Mouse (Mus musculus) testis, postnatal 10 days (tissue): ENCODE results near the gene Fubp1.

Source experiments
- DNase-seq: peaks from one replicate; pipeline ENCODE4 v3.0.0; 2021; ENCODE audit warnings: low spot score

Gene Fubp1

DNA sequence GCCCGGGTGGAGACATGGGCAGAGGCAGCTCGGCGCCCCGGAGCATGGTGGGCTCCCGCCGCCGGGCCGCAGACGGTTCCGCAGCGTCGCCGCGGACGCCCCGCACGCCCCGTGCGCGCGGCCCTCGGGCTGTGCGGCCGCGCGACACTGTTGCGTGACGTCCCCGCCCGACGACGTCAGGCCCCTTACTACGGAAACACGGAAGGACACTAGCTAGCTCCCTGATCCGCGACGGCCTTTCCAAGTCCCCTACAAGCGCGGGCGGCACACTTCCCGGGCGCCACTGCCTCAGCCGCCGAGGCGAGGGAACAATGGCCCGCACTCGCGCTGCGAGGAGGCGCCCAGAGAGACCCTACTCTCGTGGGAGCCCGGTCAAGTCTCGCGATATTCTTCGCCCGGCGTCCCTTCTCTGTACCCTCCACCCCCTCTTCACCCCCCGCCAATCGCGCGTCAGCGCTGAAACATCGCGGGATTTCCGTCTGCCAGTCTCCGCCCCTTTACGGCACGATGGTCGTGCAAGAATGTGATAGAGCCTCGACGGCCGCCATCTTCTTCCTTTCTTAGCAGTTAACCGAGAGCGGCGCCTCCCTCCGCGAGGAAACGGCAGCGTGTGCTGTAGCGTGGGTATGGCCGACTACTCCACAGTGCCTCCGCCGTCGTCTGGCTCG is at the start of gene Fubp1, which contains the start of gene Dnajb4:
Gene Fubp1, plus strand, starts transcription at position 456 of the 668 bp plus-strand sequence.
Gene Dnajb4, minus strand, starts transcription at position 336 of the 668 bp plus-strand sequence.
- peak; percentile 100 for DNase-seq

- DNase-seq, result no peak
Observed at GRCm38 (mm10) chr3:152160607-152161006, 49.6 kb upstream of the Fubp1 start.

GRCm38 (mm10) chr3:152163320-152163719 is 46.9 kb upstream of the Fubp1 start:
- no peak for DNase-seq

DNA sequence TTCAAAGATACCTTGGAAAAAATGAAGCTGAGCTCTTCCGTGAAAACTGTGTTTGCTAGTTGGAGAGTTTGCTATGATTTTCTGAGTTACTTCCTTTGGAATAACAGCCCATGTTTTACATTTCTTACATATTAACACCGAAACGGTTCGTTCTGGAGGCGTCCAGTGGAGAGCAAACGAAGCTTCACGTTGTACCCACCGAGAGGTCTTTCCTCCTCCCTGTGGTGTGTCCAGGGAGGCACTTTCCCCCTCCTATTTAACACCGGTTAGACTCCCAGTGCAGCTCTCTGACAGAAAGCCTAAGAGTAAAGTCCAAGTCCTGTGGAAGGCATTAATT is 45.2 kb upstream of the Fubp1 start:
- no peak for DNase-seq

- DNase-seq, result peak; percentile 49
Observed at GRCm38 (mm10) chr3:152165351-152166098, 44.7 kb upstream of the Fubp1 start.

DNA sequence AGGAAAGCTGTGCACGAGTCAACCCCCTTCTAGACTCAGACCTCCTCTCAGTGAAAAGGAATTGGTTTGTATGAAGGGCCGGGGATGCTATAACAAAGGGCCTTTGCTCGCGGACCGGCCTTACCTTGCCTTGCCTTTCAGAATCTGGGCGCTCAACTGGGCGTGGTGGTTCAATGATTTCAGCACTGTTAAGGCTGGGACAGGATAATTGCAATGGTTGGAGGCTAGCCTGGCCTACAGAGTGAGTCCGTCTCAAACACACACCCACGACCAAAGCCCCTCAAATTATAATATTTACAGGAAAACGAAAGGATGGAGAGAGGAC is 44.2 kb upstream of the Fubp1 start, which contains the start of gene Gipc2:
Gene Gipc2, minus strand, starts transcription at position 132 of the 325 bp plus-strand sequence.
- DNase-seq, result no peak

GRCm38 (mm10) chr3:152166699-152167451 is 43.3 kb upstream of the Fubp1 start:
- DNase-seq, result no peak

DNA sequence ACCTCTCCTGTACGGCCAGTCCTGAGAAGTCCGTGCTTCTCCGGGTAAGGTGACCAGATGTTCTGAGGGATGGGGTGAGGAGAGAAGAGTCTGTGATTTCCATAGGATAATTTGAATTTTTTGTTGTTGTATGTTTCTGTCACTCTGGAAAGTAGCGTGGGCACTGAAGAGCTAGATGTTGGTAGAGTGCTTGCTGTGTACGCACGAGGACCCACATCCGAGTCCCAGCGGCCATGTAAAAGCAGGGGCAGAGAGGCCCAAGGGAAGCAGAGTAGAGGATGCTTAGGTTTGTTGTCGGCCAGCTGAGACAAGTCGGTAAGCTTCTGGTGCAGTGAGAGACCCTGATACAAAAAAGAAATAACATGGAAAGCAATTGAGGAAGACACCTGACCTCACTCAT is 42.2 kb upstream of the Fubp1 start:
- no peak for DNase-seq

GRCm38 (mm10) chr3:152170407-152170806 is 39.8 kb upstream of the Fubp1 start:
- DNase-seq, result peak; percentile 5

DNA sequence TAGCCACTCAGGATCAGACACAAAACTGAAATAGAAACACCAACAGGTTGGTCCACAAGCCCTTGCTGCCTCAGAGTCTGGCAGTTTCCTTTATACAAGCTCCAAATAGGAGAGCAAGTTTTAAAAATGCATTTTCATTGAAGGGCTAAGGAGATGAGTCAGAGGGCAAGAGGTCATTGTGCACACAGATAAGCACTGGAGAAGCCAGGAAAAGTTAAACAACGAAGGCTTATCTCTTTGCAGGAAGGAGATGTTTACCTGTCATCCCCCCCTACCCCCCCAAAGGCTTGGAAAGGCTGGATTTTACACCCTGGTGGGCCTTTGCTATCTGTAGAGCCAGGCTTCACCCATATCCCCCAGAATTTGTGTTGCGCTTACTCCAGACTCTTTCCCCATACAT is 39.0 kb upstream of the Fubp1 start:
- peak; percentile 7 for DNase-seq

DNA sequence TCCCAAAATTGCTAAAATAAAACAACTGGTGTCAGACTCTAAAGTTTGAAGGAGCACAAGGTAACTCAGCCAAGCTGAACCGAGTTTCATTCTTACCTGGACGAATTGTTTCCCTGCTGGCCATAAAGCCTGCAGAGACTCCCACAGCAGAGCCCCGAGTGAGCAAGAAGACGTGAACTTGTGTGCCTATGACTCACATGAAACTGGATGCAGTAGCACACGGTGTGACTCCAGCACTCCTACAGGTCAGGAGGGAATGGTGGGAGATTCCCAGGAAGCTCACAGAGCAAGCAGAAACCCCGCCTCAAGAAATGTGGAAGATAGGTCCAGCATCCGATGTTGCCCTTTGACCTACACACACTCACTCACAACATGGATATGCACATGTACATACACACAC is 38.4 kb upstream of the Fubp1 start:
- peak; percentile 23 for DNase-seq

DNA sequence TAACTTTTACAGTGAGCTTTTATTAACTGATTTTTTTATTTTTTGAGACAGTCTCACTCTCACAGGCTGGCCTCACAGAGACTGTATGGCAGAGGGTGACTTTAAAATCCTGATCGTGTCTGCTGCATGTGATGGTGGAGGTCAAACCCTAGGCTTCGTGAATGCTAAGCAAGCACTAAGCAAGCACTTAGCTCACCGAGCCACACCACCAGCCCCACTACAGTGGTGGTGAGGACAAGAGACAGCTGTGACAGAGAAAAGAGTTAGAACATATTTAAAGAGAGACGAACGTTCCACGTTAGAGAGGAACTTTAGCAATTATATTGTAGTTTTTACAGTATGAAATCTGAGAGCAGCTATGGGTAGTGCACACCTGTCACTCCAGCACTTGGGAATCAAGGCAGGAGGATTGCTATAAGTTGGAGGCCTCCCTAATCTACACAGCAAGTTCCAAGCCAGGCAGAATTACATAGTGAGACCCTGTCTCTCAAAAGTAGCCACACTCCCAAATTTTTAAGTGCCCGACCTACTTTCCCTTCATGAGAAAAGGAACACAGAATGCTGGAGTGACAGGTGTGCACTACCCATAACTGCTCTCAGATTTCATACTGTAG is 37.8 kb upstream of the Fubp1 start:
- DNase-seq, result peak; percentile 16

DNA sequence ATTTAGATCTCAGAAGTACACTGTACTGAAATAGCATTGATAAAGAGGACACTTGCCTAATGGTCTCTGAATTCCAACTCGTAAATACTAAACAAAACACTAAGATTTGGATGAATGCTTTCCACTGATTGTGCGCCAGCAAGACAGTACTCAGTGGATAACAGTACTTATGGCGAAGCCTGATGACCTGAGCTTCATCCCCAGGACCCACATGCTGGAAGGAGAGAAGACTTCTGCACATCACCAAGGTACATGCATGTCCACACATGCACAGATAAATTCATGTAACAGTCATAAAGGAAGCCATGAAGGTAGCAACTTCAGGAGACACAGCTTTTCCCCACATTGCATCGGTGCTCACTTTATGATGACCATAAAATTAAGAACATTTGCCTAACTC is 31.4 kb upstream of the Fubp1 start:
- DNase-seq, result no peak

DNA sequence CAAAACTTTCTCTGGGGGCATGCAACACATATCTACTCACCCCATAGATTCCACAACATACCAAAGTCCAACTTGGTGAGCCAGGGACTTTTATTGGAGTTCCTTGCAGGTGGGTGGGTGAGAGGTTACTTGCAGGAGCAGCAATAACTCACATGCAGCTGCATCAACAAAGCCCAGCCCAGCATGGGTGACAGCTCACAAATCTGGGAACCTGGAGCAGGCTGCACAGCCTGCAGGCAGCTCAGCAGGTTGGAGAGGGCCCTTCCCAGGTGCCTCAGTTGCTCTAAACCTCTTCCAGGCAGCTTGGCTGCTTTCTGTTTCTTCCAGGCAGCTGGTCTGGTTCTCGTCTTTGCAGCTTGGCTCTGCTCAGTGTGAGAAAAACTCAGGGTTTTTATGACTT is 30.9 kb upstream of the Fubp1 start:
- DNase-seq, result no peak

GRCm38 (mm10) chr3:152180624-152181023 is 29.6 kb upstream of the Fubp1 start:
- no peak for DNase-seq

DNA sequence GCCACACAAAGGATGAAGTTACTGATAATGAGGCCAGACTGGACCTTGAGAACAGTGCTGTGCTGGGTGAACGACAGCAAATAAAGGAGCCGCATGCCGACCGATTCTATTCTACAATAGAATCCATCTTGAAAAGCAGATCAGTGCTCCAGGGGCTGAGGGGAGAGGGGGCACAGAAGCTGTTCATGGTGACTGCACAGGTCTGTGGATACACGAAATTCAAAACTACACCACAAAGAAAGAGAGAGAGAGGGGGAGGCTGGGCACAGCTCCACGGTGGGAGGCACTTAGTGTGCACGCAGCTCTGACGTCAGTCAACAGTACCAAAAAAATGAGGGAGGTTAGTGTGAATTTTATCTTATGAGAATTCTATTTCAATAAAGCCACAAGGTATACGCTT is 26.7 kb upstream of the Fubp1 start:
- DNase-seq, result no peak

- no peak for DNase-seq
Observed at GRCm38 (mm10) chr3:152186106-152186505, 24.1 kb upstream of the Fubp1 start.

GRCm38 (mm10) chr3:152189306-152189705 is 20.9 kb upstream of the Fubp1 start:
- no peak for DNase-seq

DNA sequence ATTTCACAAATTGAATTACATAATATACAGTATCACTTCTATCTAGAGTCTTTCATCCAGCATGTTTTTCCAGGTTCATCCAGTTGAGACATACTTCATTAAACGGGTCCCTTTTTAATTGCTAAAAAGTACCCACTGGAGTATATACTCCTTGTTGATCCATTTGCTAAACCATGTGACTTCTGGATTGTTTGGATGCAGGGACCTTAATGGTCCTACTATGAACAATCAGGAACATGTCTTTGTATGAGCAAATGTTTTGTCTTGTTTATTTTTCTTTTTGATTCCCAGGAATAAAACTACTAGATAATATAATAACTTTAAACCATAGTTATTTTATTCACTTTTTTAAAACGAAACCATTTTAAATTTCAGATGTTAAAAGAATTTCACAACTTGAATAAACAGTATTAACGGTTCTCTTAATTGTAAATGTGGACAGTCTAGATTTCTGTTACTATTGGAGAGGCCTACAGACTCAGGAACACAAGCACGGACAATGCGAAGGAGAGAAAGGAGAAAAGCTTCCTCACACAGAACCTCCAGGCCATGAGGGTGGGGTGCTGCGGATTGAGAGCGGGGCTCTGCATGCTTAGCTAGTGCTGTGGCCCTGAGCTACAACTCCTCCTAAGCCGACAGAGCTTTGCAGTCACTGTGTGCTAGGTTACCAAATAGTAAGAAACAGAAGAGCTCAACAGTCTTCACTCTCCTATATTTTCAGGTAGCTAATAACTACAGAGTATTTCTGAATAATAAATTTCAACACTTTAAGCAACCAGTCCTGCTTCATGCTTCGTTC is 19.3 kb upstream of the Fubp1 start:
- DNase-seq, result no peak

- DNase-seq, result no peak
Observed at GRCm38 (mm10) chr3:152191791-152192237, 18.4 kb upstream of the Fubp1 start.

GRCm38 (mm10) chr3:152192238-152192931 is 17.8 kb upstream of the Fubp1 start:
- DNase-seq, result no peak
